Mouse (Mus musculus) lung, postnatal 10 days (tissue): Measurements from ENCODE around the gene Pde4b.
A peak's percentile ranks its signal among the peaks of the same experiment; 100 is the strongest.

ENCODE experiments used
- DNase-seq: peaks from one replicate; pipeline ENCODE4 v3.0.0; 2021

Gene Pde4b

GRCm38 (mm10) chr4:102413101-102413500 is 325.8 kb downstream of the Pde4b start:
- no peak for DNase-seq

GRCm38 (mm10) chr4:102413794-102414193 is 326.5 kb downstream of the Pde4b start:
- peak; percentile 19 for DNase-seq

- DNase-seq: no peak
These were observed 327.3 kb downstream of the Pde4b start for GRCm38 (mm10) chr4:102414610-102415009.

- no peak for DNase-seq
These were observed 333.6 kb downstream of the Pde4b start for GRCm38 (mm10) chr4:102420794-102421397.

- no peak for DNase-seq
These were observed 334.1 kb downstream of the Pde4b start for GRCm38 (mm10) chr4:102421398-102421859.

- no peak for DNase-seq
These were observed 336.8 kb downstream of the Pde4b start for GRCm38 (mm10) chr4:102424104-102424503.

- DNase-seq: no peak
These were observed 338.1 kb downstream of the Pde4b start for GRCm38 (mm10) chr4:102425422-102425821.

GRCm38 (mm10) chr4:102429730-102430341 is 342.5 kb downstream of the Pde4b start:
- DNase-seq: no peak

- DNase-seq: no peak
These were observed 344.9 kb downstream of the Pde4b start for GRCm38 (mm10) chr4:102432040-102432782.

- DNase-seq: peak; percentile 21
These were observed 352.2 kb downstream of the Pde4b start for GRCm38 (mm10) chr4:102439401-102440118.

- DNase-seq: no peak
These were observed 352.8 kb downstream of the Pde4b start for GRCm38 (mm10) chr4:102440119-102440481.

GRCm38 (mm10) chr4:102443533-102443932 is 356.2 kb downstream of the Pde4b start:
- DNase-seq: no peak

- DNase-seq: no peak
These were observed 357.2 kb downstream of the Pde4b start for GRCm38 (mm10) chr4:102444501-102444900.

GRCm38 (mm10) chr4:102446160-102446945 is 359.0 kb downstream of the Pde4b start:
- DNase-seq: no peak

- no peak for DNase-seq
These were observed 369.1 kb downstream of the Pde4b start for GRCm38 (mm10) chr4:102456426-102456825.

- DNase-seq: peak; percentile 40
These were observed 372.1 kb downstream of the Pde4b start for GRCm38 (mm10) chr4:102459216-102459999.

- no peak for DNase-seq
These were observed 390.8 kb downstream of the Pde4b start for GRCm38 (mm10) chr4:102478104-102478503.

- no peak for DNase-seq
These were observed 391.5 kb downstream of the Pde4b start for GRCm38 (mm10) chr4:102478860-102479259.

- DNase-seq: peak; percentile 61
These were observed 393.6 kb downstream of the Pde4b start for GRCm38 (mm10) chr4:102480830-102481484.

GRCm38 (mm10) chr4:102483354-102484018 is 396.1 kb downstream of the Pde4b start:
- DNase-seq: no peak

- DNase-seq: no peak
These were observed 397.4 kb downstream of the Pde4b start for GRCm38 (mm10) chr4:102484738-102485137.
